Mouse (Mus musculus) testis, postnatal 14 days (tissue): Measurements from ENCODE around the gene Ttc24.
A peak's percentile ranks its signal among the peaks of the same experiment; 100 is the strongest.

Experiments
- DNase-seq: peaks from one replicate; pipeline ENCODE4 v3.0.0; 2021; ENCODE audit warnings: low spot score

Ttc24 gene

GRCm38 (mm10) chr3:88077441-88077840 lies 663 bp downstream of the Ttc24 start:
- no peak for DNase-seq

DNA sequence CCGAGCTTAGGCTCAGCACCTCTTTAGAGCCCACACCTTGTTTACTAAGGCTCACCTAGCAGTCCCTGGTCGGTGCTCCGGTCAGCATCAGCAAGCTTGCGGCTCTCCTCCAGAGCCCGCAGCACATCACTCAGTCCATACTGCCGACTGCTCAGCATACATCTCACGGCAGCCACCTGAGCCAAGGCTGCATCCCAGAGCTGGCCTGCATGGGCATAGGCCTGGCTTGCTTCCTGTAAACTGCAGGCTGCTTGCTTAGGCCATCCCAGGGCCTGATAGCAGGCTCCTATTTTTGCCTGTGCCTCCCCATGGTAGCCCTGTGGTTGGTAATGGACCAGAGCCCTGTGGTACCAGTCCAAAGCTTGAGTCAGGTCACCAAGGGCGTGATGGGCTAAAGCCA lies 3.3 kb downstream of the Ttc24 start:
- DNase-seq: no peak

- no peak for DNase-seq
These were observed 3.8 kb downstream of the Ttc24 start for GRCm38 (mm10) chr3:88074351-88074750.

- DNase-seq: no peak
These were observed 4.5 kb downstream of the Ttc24 start for GRCm38 (mm10) chr3:88073631-88074030.

DNA sequence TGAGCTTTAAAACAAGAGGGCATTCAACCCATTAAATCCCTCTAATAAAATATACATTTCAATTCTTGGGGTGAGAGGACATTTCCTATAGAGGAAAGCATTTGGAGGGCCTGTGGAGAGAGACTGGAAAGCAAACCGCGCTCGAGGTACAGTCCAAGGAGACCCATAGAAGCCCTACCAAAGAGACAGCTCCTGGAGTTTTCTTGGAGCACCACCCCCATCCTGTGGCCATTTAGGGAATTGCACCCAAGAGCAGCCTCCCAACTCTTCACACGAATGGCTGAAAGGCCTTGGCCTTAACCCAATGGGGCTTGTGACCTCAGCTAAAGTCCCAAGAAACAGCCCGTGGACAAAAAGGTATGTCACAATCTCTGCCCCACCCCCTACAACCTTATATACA lies 6.3 kb downstream of the Ttc24 start:
- DNase-seq: peak; percentile 79

- DNase-seq: no peak
These were observed 9.7 kb downstream of the Ttc24 start for GRCm38 (mm10) chr3:88068386-88068785.

GRCm38 (mm10) chr3:88057902-88058696 lies 20.0 kb downstream of the Ttc24 start, which contains the start of gene Naxe:
TSS of gene Naxe (minus strand) at chr3:88058495.
- peak; percentile 91 for DNase-seq

GRCm38 (mm10) chr3:88057030-88057429 lies 21.1 kb downstream of the Ttc24 start:
- no peak for DNase-seq

DNA sequence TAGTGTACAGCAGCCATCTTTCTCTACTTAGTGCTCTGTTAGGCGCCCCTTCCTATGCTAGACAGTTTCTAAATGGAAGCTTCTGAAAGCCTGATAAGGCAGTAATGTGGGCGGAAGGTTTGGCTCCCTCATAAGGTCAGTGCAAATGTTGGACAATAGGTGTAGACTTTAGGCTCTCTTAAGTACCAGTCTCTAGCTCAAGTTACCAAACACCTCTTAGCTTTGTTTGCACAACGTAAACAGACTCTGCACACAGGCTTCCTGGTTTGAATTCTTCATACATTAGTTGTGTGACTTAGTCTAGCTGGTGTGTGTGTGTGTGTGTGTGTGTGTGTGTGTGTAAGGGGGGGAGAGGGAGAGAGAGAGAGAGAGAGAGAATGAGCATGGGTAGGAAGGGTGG lies 28.6 kb downstream of the Ttc24 start:
- no peak for DNase-seq

DNA sequence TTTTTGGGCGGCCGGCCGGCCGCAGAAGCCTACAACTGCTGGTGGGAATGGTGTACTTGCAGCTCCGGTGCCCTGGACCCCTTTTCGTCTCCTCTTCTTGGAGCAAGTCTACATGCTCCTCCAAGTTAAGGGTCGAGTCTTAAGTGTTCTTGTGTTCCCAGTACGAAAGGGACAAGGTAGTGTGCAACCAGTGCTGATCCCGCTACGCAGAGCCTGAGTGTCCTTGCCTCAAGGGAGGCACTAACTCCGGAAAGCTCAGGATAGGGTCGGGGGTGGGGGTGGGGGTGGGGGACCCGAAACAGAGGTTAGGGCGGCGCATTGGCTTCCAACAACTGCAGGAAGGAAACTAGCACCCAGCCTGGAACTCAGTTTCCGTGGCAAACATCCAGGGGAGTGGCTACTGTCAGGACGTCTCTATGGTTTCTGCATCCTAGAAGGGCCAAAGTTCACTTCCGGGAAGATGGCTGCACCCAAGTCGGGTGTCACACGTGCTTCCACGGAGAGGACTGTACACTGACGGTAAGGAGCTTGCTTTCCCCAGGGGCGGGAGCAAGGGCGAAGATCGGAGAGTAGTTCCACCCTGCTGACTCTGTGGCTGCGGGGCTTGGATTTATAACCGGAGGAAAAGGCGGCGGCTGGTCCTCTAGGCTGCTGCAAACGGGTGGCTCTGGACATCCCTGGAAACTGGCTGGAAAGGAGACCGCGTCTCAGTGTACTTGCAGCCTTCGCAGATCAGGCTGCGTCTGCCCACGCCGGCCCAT lies 35.3 kb downstream of the Ttc24 start, which contains the start of gene Gpatch4:
Gpatch4 (plus strand) TSS at position 448 of the 761 bp plus-strand sequence.
- peak; percentile 89 for DNase-seq

- DNase-seq: no peak
These were observed 42.4 kb downstream of the Ttc24 start for GRCm38 (mm10) chr3:88035561-88036293.

- DNase-seq: no peak
These were observed 44.6 kb downstream of the Ttc24 start for GRCm38 (mm10) chr3:88033506-88033905.

- peak; percentile 42 for DNase-seq
These were observed 47.3 kb downstream of the Ttc24 start for GRCm38 (mm10) chr3:88030608-88031395.

DNA sequence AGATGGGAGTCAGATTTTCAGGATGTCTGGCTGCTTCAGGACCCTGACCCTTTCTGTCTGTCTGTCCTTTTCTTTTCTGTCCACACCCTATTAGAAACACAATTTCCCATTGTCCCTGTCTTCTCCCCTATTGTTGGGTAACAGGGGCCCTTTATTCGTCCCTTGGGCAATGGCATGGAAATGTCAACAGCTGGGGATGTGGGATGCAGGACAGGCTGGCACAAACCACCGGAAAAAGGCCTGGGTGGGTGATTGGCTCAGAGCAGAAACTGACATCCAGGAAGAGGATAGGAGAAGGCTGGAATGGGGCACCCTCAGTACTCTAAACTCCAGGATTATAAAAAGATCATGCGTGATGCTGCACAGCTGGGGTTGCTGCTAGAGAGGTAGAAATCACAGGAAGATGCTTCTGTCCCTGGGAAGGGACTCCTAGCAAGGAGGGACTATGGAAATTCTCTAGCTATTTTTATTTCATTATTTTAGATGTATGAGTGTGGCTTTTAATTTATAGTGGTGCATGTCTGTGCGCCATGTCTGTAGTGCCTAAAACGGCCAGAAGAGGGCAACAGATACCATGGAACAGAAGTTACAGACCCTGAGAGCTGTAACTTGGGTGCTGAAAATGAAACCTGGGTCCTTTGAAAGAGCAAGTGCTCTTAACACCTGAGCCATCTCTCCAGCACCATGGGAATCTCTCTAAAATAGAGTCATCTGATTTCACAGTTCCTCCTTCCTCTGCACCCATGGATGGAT lies 50.5 kb downstream of the Ttc24 start, which contains the start of gene Hapln2:
Hapln2 (minus strand) TSS at position 150 of the 753 bp plus-strand sequence.
- no peak for DNase-seq

DNA sequence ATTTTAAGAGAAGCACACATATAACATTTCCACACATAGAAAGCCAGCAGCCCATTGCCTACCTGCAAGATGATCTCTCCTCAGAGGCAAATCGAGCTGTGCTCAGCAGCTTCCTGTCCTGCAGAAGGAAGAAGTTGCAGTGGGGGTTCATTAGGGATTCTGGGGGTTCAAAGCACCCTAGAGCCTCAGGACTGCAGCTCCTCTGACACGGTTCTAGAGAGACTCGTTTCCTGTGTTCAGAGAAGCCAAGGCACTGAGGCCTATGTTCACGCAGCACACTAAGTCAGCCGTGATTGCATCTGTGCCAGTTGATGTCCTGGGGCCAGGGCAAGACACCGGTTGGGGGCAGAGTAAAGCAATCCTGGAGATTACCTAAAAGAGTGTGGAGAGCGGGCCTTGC lies 51.3 kb downstream of the Ttc24 start:
- DNase-seq: no peak

GRCm38 (mm10) chr3:88023192-88024074 lies 54.7 kb downstream of the Ttc24 start:
- DNase-seq: no peak

- DNase-seq: peak; percentile 91
These were observed 55.5 kb downstream of the Ttc24 start for GRCm38 (mm10) chr3:88022322-88023191.
